Mouse (Mus musculus) central nervous system, embryonic 14 days (tissue): ENCODE data around the gene Gm16223. TPM values are rescaled to one million over a fixed set of nuclear protein-coding genes. Genes with fewer than 3 reads are reported as not detected.

Experiments
- polyA plus RNA-seq: library from polyadenylated mRNA; depleted of rRNA; stranded (reverse); fragments of >200 nt; gene quantifications from 2 replicates; pipeline ENCODE4 v1.2.3, GENCODE M21; 2012; rRNA removed

The Gm16223 gene
- polyA plus RNA-seq: 0.02 and 0.03 TPM in 2 replicates

DNA sequence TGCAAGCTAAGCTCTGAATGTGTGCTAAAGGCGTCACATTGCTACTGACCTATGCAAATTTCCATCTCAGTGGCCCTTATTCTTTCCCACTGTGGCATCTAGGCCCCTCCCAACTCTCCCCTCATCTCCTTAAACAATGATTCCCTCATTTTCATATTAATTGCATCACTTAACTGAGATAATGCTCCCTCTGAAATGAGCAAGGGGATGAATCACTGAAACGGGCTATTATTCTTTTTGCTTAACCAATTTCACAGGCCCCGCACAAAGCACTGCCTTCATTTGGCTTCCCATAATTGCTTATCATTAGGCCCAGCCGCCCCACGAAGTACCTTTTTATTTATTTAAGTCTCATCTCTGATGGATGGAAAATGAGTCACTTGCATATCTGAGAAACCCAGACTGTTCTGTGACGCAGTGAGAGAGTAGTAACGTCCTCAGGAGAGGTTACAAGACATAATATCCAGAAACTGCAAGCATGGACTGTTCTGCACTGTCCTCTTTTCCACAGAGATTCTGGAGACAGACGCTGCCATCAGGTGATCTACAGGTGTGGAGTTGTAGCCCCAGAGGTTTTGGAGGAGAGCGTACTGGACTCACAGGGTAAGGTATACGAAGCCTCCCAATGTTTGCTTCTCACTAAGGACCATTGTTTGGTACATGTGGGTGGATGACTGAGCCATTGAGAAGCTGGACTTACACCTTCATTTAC is at the start of gene Gm16223:
Gene Gm16223, plus strand, starts transcription at position 485 of the 712 bp plus-strand sequence.

Other genes with a start within 250 kb of the Gm16223 start
- gene Bod1l, start 223.6 kb upstream of the Gm16223 start, polyA plus RNA-seq: 14.9 and 15.0 TPM in 2 replicates